Mouse (Mus musculus) MEL (cell line): ENCODE measurements around the gene Myh3.

Experiments used
- CTCF ChIP-seq, 3 experiments: IDR thresholded peaks in 2 of 3; conservative IDR thresholded peaks in 1 of 3; 2 replicates each; pipeline ENCODE4 v1.5.1; 2011 to 2012; ENCODE audit warnings: low read length in 3 of 3, low read depth in 2 of 3, mild to moderate bottlenecking in 2 of 3, improper control_type of control experiment in 1 of 3, inconsistent platforms in 1 of 3, mixed read lengths in 1 of 3, moderate library complexity in 1 of 3; ENCODE audit not compliant: control insufficient read depth in 1 of 3, insufficient read depth in 1 of 3, poor library complexity in 1 of 3, severe bottlenecking in 1 of 3
- EP300 ChIP-seq, 2 experiments: IDR thresholded peaks; 2 replicates each; pipeline ENCODE4 v1.6.1; 2011; ENCODE audit warnings: improper control_type of control experiment in 2 of 2, low read length in 2 of 2, low read depth in 1 of 2, mild to moderate bottlenecking in 1 of 2
- GABPA ChIP-seq: IDR thresholded peaks from 2 replicates; pipeline ENCODE4 v1.6.1; 2012; ENCODE audit warnings: low read depth, mild to moderate bottlenecking, inconsistent platforms, low read length, improper control_type of control experiment, moderate library complexity
- HCFC1 ChIP-seq: IDR thresholded peaks from 2 replicates; pipeline ENCODE4 v1.6.1; 2012; ENCODE audit warnings: low read depth, mild to moderate bottlenecking, inconsistent platforms, low read length, improper control_type of control experiment, moderate library complexity
- KAT2A ChIP-seq: conservative IDR thresholded peaks from 2 replicates; pipeline ENCODE4 v1.6.1; 2012; ENCODE audit warnings: low read depth, low read length, improper control_type of control experiment, inconsistent platforms
- POLR2A ChIP-seq, 2 experiments: IDR thresholded peaks; 2 replicates each; pipeline ENCODE4 v1.6.1; 2011 to 2012; ENCODE audit warnings: low read length in 2 of 2, mild to moderate bottlenecking in 2 of 2, control low read depth in 1 of 2, improper control_type of control experiment in 1 of 2, low read depth in 1 of 2, moderate library complexity in 1 of 2; ENCODE audit not compliant: control insufficient read depth in 1 of 2, insufficient read depth in 1 of 2, poor library complexity in 1 of 2

DNA sequence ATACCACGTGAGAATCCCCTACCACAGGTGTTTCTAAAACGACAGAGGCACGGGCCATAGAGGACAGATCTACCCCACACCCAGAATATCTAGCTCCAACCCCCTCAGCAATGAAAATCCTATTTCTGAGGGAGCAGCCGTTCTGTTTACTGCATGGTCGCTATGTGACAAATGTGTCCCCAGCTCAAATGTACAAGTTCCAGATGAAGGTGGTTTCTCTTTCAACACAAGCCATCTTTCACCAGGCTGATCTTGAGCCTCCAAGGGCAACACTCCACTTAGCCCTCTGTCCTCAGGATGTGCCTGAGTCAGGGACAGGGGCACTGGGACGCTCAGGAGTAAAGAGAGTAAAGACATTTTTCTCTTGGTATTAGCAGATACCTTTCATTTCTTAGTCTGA, 62.9 kb downstream of the Myh3 start:
- TF ChIP-seq KAT2A (no peak), GABPA (no peak), HCFC1 (no peak), CTCF (IDR thresholded peaks at IDR 0.05 in 2 of 3, conservative IDR thresholded peaks at IDR 0.05 in 1 of 3; ENCODE audit: control insufficient read depth in 1 of 3, insufficient read depth in 1 of 3, low read depth in 2 of 3, low read length in 3 of 3, poor library complexity in 1 of 3, severe bottlenecking in 1 of 3) (no peak), POLR2A (IDR thresholded peaks at IDR 0.05; ENCODE audit: control insufficient read depth in 1 of 2, insufficient read depth in 1 of 2, low read depth in 1 of 2, low read length in 2 of 2, poor library complexity in 1 of 2) (no peak), EP300 (IDR thresholded peaks at IDR 0.05; ENCODE audit: low read depth in 1 of 2, low read length in 2 of 2) (no peak)
